Mouse (Mus musculus) liver, embryonic 11.5 days (tissue): ENCODE measurements at regions not wholly inside any gene's neighbourhood (a gene's known extent, or its start where the extent isn't known, plus 50 kb on each side); places are given as distances from the start of the nearest gene placed in this dataset.

Experiments used
- ATAC-seq: fragments of 200-750 bp; cut with Nextera tagmentation; replicated peaks from 2 replicates; pipeline ENCODE4 v1.8.0; 2017; ENCODE audit warnings: moderate number of reproducible peaks, mild to moderate bottlenecking, moderate TSS enrichment, moderate library complexity; ENCODE audit not compliant: low FRiP score
- DNase-seq: peaks from one replicate; pipeline ENCODE4 v3.0.0-alpha.2; 2017; ENCODE audit warnings: low spot score
- H3K27ac ChIP-seq: fragments of 300-500 bp; sonication (generic); 2 replicates; pipeline ENCODE4 v1.5.1; 2014; ENCODE audit warnings: mild to moderate bottlenecking, low read depth, low read length, control low read depth
- H3K27me3 ChIP-seq: fragments of 300-500 bp; sonication (generic); replicated peaks from 2 replicates; pipeline ENCODE4 v1.6.1; 2014; ENCODE audit warnings: low read length, mixed read lengths; ENCODE audit not compliant: control insufficient read depth, insufficient read depth
- H3K36me3 ChIP-seq: fragments of 300-500 bp; sonication (generic); 2 replicates; pipeline ENCODE4 v1.6.1; 2014; ENCODE audit warnings: mild to moderate bottlenecking, low read length, moderate library complexity, mixed read lengths; ENCODE audit not compliant: control insufficient read depth, insufficient read depth
- H3K4me1 ChIP-seq: fragments of 300-500 bp; sonication (generic); replicated peaks from 2 replicates; pipeline ENCODE4 v1.6.1; 2014; ENCODE audit warnings: low read length, mixed read lengths; ENCODE audit not compliant: control insufficient read depth, insufficient read depth
- H3K4me2 ChIP-seq: fragments of 300-500 bp; sonication (generic); 2 replicates; pipeline ENCODE4 v1.6.1; 2014; ENCODE audit warnings: mild to moderate bottlenecking, control low read depth, moderate library complexity
- H3K4me3 ChIP-seq: fragments of 300-500 bp; sonication (generic); 2 replicates; pipeline ENCODE4 v1.5.1; 2014; ENCODE audit warnings: low read depth, low read length, control low read depth
- H3K9ac ChIP-seq: fragments of 300-500 bp; sonication (generic); 2 replicates; pipeline ENCODE4 v1.6.1; 2014; ENCODE audit warnings: low read depth, low read length, control low read depth
- H3K9me3 ChIP-seq: fragments of 300-500 bp; sonication (generic); 2 replicates; pipeline ENCODE4 v1.6.1; 2016; ENCODE audit warnings: low read length, inconsistent platforms, mixed read lengths; ENCODE audit not compliant: control insufficient read depth
- WGBS: fragments of 180-500 bp; shearing (Covaris S2); extraction: QIAGEN DNeasy Blood & Tissue Kit; methylation state at CpG from one replicate; pipeline ENCODE4 v1.1.7; 2014; 5-methylcytosine and 5-hydroxymethylcytosine counted together

DNA sequence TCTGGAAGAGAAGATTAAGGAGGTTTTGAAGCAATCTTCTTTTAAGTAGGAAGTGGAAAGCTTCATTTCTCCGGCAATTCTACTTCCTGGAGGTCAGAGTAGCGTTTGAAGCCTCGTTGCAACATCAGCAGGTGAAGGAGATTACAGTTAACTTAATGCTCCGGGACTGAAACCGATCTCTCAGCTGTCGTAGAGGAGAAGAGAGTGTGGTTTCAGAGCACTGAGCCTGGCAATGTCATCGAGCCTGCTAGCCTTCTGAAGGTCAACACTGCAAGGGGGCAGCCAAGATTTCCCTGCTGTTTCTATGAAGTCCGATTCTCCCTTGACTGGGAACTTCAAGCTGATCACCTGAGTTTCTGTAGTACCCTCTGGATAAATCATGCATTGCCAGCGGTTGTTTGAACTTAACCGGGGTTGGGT lies 299.1 kb downstream of the Pten start:
- no peak overlapping the region for H3K4me3 ChIP-seq
- no peak overlapping the region for H3K27ac ChIP-seq
- H3K27me3 ChIP-seq: no peaks in the 10 kb centered on the region
- no peak overlapping the region for H3K4me2 ChIP-seq
- no peak overlapping the region for H3K9ac ChIP-seq
- WGBS: 40% methylated on average over 10 of the region's 10 CpGs
- no peaks in the 10 kb centered on the region for H3K9me3 ChIP-seq
- H3K4me1 ChIP-seq: no peaks in the 10 kb centered on the region
- DNase-seq: no peak
- no peaks in the 10 kb centered on the region for H3K36me3 ChIP-seq
- no peak for ATAC-seq

DNA sequence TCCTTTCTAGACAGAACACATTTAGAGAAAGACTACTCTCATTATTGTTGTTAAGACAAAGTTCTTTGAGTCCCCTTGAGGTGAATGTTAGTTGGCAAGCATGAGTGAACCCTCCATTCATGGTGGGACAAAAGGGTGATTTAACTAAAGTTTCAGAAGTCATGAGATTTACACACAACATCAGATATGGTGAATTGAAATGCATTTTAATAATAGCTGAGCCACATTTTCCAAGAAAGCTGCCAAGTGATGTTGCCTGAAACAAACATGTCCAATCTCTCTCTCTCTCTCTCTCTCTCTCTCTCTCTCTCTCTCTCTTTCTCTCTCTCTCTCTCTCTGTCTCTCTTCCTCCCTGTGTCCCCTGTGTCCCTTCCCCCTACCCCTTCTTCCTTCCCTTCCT lies 303.7 kb downstream of the Pten start:
- no peak overlapping the region for H3K4me3 ChIP-seq
- H3K4me2 ChIP-seq: no peak overlapping the region
- no peak for ATAC-seq
- no peaks in the 10 kb centered on the region for H3K36me3 ChIP-seq
- no peak overlapping the region for H3K9ac ChIP-seq
- DNase-seq: no peak
- no peaks in the 10 kb centered on the region for H3K9me3 ChIP-seq
- no peaks in the 10 kb centered on the region for H3K27me3 ChIP-seq
- no peak overlapping the region for H3K27ac ChIP-seq
- no peaks in the 10 kb centered on the region for H3K4me1 ChIP-seq

DNA sequence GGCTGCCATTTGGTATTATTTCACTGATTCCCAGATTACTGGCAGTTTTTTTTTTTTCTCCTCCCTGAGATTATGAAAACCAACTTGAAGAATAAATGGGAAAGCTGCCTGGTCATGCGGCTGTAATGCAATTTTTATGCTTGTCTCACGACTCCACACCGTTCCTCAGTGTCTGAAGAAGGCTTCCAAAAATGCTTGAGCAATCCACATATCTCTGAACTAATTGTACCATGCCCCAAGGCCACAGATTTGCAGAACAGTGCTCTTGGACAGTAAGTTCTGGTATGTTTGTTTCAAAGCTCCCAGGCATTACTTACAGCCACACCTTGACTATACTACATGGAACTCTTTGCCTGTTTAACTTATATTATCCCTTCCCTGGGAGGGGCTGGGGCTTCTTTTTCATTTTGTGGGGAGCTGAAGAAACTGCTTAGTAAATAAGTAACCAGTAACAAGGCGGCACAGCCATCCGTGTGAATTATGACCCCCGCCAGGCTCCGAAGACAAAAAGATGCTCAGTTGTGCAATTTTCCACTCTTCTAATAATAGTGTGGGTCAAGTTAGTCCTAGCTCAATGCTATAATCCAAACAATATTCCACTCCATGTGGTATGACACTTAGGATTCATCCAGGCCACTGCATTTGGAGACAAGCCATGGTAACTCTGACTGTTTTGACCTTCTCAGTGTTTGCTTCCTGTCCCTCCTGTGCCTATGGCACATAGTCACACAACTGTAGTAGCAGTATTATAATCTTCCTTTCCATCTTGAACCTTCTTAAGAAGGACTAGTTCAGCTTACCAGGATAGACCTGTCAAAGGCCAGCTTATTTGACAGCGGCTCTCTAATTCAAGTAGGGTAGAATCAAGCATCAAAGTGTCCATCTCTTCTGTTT lies 305.1 kb downstream of the Pten start:
- DNase-seq (no peak), ATAC-seq (no peak)
- WGBS: 87% methylated on average over 8 of the region's 8 CpGs
- H3K4me2 ChIP-seq: no peak overlapping the region
- H3K27me3 ChIP-seq: no peaks in the 10 kb centered on the region
- no peaks in the 10 kb centered on the region for H3K4me1 ChIP-seq
- no peaks in the 10 kb centered on the region for H3K9me3 ChIP-seq
- no peak overlapping the region for H3K9ac ChIP-seq
- H3K4me3 ChIP-seq: no peak overlapping the region
- no peak overlapping the region for H3K27ac ChIP-seq
- no peaks in the 10 kb centered on the region for H3K36me3 ChIP-seq

DNA sequence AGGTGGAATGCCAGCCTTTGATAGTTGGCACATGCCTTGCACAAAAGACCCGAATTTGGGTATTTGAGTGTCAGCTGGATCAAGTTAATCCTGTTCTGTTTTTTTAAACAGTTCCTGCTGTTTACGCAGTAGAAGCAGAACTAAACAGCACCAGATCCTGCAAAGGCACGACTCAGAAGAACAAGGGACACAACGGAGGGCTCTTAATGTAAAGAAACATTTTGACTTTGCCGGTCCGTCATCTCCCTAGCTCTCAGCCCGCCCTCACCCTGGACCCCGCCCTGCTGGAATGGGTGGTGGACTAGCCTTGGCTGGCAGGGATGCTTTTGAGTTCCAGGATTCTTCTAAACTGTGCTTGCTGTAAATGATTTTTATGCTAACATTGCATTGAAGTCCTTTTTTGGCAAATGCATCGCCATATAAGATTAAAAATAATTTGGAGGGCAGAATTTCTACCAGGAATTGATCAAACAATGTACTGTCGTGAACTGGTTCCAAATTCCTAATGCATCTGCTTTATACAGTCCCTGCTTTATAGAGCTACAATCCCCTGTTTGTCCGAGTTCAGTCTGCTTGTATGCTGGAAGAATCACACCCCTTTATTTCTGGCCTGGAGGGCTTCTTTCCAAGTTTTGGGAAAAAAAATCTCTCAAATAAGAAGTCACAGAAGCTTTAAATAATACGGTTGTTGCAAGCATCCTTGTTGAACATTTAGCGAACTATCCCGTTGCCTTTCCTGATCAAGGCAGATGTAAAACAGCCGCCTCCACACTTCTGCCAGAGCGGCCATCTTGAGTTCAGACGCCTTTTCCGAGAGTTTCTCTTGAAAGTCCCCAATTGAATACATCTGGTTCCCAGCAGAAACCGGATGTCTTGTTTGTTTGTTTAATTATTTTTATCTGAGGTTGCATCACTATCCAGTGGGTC lies 308.2 kb downstream of the Pten start:
- Histone ChIP-seq H3K4me1 (no peaks in the 10 kb centered on the region), H3K9me3 (no peaks in the 10 kb centered on the region), H3K4me3 (no peak overlapping the region), H3K27ac (no peak overlapping the region), H3K36me3 (no peaks in the 10 kb centered on the region), H3K27me3 (no peaks in the 10 kb centered on the region), H3K9ac (no peak overlapping the region), H3K4me2 (no peak overlapping the region)
- DNase-seq: no peak
- 82% methylated on average over 19 of the region's 19 CpGs for WGBS
- no peak for ATAC-seq

DNA sequence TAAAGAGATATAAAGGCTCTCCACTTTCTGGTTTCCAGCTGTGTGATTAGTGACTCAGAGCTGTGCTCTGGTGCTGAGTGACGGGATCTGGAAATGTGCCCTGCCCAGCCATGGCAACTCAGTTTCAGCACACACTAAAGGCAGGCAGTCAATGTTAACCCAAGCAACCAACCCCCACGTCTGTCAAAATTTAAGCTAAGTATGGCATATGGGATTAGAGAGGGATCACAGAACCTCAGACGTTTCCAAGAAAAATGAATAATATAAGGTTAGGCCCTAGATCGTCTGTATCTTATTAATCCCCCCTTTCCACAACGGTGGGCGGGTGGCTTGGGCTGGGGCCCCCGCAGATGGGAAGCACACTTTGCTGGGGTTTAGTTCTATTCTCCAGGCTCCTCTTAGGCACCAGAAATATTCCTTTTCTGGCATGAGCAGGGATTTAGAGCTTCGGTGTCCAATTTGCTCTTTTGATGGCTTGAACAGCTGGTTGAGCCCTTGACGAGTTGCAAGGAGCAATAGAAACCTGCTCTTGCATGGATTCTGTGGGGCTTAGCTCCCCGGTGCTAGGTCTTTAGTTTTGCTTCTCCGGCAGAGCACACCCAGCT lies 311.2 kb downstream of the Pten start:
- Histone ChIP-seq H3K9ac (no peak overlapping the region), H3K27ac (no peak overlapping the region), H3K4me2 (no peak overlapping the region), H3K4me1 (no peaks in the 10 kb centered on the region), H3K36me3 (no peaks in the 10 kb centered on the region), H3K9me3 (no peaks in the 10 kb centered on the region), H3K4me3 (no peak overlapping the region), H3K27me3 (no peaks in the 10 kb centered on the region)
- 74% methylated on average over 11 of the region's 11 CpGs for WGBS
- ATAC-seq: no peak
- no peak for DNase-seq

DNA sequence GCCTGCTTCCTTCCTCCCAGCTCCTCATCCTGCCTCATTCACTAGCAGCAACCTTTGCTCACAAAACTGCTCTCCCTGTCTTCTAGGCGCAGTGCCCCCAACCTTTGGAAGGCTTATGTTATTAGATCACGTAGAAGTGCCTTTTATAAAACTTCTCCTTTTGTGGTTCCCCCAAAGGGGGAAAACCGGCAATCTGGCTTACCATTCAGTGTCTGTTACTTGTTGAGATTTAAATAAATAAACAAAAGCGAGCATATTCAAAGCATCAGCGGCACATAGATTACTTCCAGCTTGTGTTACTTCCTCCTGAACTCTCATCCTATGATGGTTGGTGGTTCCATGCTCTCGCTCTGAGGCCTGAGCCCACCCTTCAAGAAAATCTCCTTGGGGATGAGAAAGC lies 312.5 kb downstream of the Pten start:
- no peak overlapping the region for H3K9ac ChIP-seq
- no peak for ATAC-seq
- no peaks in the 10 kb centered on the region for H3K27me3 ChIP-seq
- H3K4me1 ChIP-seq: no peaks in the 10 kb centered on the region
- H3K27ac ChIP-seq: no peak overlapping the region
- no peak overlapping the region for H3K4me2 ChIP-seq
- no peak overlapping the region for H3K4me3 ChIP-seq
- H3K36me3 ChIP-seq: no peaks in the 10 kb centered on the region
- H3K9me3 ChIP-seq: no peaks in the 10 kb centered on the region
- WGBS: 54% methylated on average over 6 of the region's 6 CpGs
- no peak for DNase-seq

DNA sequence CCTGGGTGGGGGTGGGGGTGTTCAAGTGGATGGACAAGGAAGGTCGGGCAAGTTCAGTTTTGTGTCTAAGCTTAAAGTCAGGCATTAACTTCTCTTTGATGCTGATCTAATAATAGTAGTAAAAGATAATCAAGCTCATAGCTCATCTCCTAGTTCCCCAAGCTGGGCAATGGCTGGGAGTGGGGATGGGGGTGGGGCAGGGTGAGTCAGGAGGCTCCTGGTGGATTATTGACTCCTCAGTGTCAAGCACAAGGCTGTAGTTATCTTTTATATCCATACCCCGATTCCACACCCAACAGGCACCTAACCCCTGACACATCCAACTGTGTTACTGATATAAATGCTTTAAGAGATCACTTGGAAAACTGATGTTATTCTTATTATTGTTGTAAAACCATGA lies 315.0 kb downstream of the Pten start:
- Histone ChIP-seq H3K4me1 (no peaks in the 10 kb centered on the region), H3K27ac (no peak overlapping the region), H3K36me3 (no peaks in the 10 kb centered on the region), H3K9me3 (no peaks in the 10 kb centered on the region), H3K4me2 (no peak overlapping the region), H3K9ac (no peak overlapping the region), H3K27me3 (no peaks in the 10 kb centered on the region), H3K4me3 (no peak overlapping the region)
- no peak for DNase-seq
- WGBS: 68% methylated on average over 2 of the region's 2 CpGs
- ATAC-seq: no peak

DNA sequence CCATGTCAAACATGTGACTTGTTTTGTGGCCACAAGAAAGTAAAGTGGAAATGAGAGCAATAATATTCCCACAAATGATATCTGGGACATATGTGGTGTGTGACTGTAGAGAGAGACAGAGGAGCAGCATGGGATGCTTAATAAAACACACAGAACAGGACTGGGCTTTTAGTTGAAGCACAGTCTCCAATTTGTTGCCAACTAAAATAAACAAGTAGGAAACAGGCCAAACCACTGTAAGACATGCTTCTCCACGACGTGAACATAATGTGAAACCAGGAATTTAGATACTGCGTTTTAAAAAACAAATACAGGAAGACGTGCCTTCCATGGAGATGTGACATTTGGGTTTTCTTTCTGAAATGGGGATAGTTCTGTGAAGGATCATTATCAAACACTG lies 317.2 kb downstream of the Rnls start:
- Histone ChIP-seq H3K9ac (no peak overlapping the region), H3K36me3 (no peaks in the 10 kb centered on the region), H3K27ac (no peak overlapping the region), H3K9me3 (no peaks in the 10 kb centered on the region), H3K27me3 (no peaks in the 10 kb centered on the region), H3K4me3 (no peak overlapping the region), H3K4me2 (no peak overlapping the region), H3K4me1 (no peaks in the 10 kb centered on the region; the same call in none of the 2 replicates)
- WGBS: 81% methylated on average over 4 of the region's 4 CpGs
- DNase-seq: no peak
- ATAC-seq: no peak
